Mouse (Mus musculus): Measurements from ENCODE around the gene Cnnm2. TPM values are rescaled to one million over a fixed set of nuclear protein-coding genes. Genes with fewer than 3 reads are reported as not detected.
"Not testable (repeated sequence)": the region's sequence is repeated elsewhere in the genome, so short reads cannot be mapped to it uniquely, and the experiment has no call there.

Cnnm2 gene
- 10 to 100 TPM; 33.3 to 33.9 TPM for total RNA-seq (2021)

DNA sequence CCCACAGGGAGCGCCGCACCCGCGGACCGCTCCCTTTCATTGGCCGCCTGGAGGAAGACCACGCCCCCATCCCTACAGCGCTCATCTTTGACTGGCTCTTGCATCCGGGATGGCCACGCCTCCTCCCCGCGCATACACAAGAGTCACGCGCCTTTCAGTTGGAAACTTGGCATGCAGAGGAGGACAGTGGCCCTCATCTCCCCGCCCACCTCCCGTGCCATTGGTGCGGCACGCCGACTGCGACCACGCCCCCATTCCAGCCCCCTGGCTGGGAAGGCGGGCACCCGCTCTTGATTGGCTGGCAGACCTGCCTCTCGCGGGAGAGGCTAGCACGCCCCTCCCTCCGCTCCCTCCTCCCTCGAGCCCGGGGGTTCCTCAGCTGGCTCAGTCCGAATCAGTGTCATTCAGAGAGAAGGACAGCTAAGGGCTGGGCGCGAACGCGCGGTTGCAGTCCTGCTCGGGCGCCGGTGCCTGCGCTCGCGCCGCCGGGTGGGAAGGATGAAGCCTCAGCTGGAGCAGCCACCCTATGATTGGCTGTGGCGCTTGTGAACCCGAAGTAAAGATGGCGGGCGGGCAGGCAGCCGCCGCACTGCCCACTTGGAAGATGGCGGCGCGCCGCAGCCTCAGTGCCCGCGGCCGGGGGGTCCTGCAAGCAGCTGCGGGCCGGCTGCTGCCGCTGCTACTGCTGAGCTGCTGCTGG lies at the start of gene Cnnm2:
TSS of gene Cnnm2 (plus strand) at position 350 of the 700 bp plus-strand sequence.
- peak; percentile 100 for DNase-seq (ENCODE audit: low spot score in 2 of 2)
- intact Hi-C loops (cut with DNase I): loop anchor here (2.0 to 5.0 kb wide), 2 partner anchors 201 to 281 kb away; no protein-coding TSS in a partner anchor

GRCm38 (mm10) chr19:46714234-46714633 lies 47.2 kb upstream of the Cnnm2 start:
- intact Hi-C loops (cut with DNase I): no loop called here
- no peak for DNase-seq (ENCODE audit: low spot score in 2 of 2)

DNA sequence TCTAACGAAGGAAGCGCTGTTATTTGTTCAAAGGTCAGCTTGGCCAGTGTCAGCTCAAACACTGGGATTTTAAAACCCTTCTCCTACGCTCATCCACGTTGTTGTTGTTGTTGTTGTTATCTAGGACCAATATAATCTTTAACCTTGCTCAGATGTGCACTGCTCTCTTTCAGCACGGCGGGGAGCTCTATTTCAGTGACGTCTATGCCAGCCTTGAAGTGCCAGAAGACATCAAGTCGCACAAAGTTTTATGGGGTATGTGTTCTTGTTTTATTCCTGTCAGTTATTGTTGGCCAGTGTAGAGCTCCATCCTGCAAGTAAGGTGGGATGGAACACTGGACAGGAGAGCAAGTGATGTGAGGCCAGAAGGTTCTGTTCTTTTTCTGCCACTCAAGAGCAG lies 46.4 kb upstream of the Cnnm2 start:
- intact Hi-C loops (cut with DNase I): no loop called here
- DNase-seq (ENCODE audit: low spot score in 2 of 2): no peak

GRCm38 (mm10) chr19:46718150-46718549 lies 43.2 kb upstream of the Cnnm2 start:
- no peak for DNase-seq (ENCODE audit: low spot score in 2 of 2)
- intact Hi-C loops (cut with DNase I): no loop called here

DNA sequence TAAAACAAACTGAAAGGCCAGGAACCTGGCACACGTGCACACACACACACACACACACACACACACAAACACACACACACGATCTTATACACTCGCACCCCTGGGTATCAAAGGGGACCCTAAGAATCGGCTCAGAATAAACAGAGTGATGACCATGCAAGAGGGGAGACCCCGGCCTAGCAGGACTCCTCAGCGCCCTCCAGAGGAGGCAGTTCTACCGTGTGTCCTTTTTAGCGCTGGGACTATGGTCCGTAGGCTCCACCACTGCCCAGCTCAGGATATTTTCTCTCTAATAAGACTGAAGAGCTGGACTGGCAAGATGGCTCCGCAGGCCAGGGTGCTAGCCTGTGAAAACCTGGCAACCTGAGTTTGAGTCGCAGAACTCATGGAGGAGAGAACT lies 37.0 kb upstream of the Cnnm2 start:
- DNase-seq (ENCODE audit: low spot score in 2 of 2): no peak
- intact Hi-C loops (cut with DNase I): no loop called here

DNA sequence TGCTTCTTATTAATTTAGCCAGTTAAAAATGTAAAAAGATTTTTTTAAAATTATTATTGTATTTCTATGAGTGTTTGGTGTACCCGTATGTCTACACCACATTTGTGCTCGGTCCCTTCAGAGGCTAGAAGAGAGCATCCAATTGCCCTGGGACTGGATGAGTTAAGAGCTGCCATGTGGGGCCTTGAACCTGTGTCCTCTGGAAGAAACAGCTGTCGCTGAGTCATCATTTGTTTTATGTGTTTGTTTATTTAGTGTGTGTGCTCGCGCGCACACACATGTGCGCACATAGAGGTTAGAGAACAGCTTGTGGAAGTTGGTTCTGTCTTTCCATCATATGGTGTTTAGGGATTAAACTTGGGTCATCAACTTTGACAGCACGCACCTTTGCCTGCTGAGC lies 35.3 kb upstream of the Cnnm2 start:
- no peak for DNase-seq (ENCODE audit: low spot score in 2 of 2)
- intact Hi-C loops (cut with DNase I): no loop called here

GRCm38 (mm10) chr19:46727140-46727736 lies 34.2 kb upstream of the Cnnm2 start:
- intact Hi-C loops (cut with DNase I): no loop called here
- no peak for DNase-seq (ENCODE audit: low spot score in 2 of 2)

DNA sequence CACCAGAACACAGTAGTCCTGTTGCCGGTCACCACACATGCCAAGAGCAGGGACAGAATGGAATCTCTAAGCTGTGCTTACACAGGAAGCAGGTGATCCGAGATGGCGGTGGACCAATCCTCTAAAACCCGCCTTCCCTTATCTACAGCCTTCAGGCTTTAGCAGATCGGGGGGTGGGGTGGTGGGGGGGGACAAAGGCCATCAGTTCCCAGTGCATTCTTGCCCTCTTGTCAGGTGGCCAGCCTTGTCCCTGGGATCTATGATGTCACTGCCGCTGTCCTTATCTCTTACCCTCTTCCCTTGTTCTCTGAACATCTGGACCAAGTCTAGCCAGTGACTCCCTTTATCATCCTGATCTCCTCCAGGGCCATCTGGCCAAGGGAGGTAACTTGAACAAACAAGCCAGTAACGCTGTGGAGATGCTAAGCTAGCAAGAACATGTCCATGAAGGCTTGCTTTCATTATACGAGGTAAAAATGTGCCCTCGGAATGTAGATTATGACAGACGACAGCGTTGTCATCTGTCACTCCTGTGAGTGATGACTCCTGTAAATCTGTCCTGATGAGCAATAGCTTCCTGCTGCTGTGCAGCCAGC lies 33.4 kb upstream of the Cnnm2 start:
- intact Hi-C loops (cut with DNase I): no loop called here
- DNase-seq (ENCODE audit: low spot score in 2 of 2): no peak

DNA sequence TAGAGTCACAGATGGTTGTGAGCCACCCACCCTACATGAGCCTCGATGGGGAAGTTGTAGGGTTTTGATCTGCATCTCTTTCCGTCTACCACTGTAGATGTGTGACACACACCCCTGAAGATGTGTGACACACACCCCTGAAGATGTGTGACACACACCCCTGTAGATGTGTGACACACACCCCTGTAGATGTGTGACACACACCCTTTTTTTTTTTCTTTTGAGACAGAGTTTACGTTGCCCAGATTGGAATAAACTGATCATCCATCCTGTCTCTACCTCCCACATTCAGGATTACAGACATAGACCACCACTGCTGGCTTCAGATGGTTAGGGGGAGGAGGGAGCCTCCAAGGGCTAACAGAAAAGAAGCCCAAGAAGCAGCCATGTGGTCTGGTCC lies 32.5 kb upstream of the Cnnm2 start:
- intact Hi-C loops (cut with DNase I): no loop called here
- no peak for DNase-seq (ENCODE audit: low spot score in 2 of 2)

- intact Hi-C loops (cut with DNase I): no loop called here
- DNase-seq (ENCODE audit: low spot score in 2 of 2): no peak
Observed at GRCm38 (mm10) chr19:46731351-46731750, 30.0 kb upstream of the Cnnm2 start.

- DNase-seq (ENCODE audit: low spot score in 2 of 2); intact Hi-C loops (cut with DNase I): not testable (repeated sequence)
Observed at GRCm38 (mm10) chr19:46732673-46733072, 28.7 kb upstream of the Cnnm2 start.

- DNase-seq (ENCODE audit: low spot score in 2 of 2): no peak
- intact Hi-C loops (cut with DNase I): no loop called here
Observed at GRCm38 (mm10) chr19:46733626-46734025, 27.8 kb upstream of the Cnnm2 start.

- intact Hi-C loops (cut with DNase I): no loop called here
- no peak for DNase-seq (ENCODE audit: low spot score in 2 of 2)
Observed at GRCm38 (mm10) chr19:46735241-46735640, 26.2 kb upstream of the Cnnm2 start.

DNA sequence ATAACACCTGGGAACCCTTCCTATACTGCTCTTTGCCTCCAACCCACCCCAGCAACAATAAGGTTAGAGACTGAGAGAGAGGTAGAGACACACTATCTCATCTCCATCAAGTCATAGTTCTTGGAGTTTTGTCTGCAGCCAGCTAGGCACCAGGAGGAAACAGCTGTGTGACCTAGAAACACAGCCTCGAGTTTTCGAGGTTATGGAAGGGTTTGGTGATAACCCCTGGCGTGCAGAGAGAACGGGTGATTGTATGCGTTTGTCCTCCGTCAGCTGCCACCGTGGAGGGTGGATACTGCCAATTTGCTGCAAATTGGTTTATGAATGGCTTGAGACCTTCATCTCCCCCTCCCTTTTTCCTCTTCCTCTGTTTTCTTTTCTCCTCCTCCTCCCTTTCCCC lies 24.3 kb upstream of the Cnnm2 start:
- intact Hi-C loops (cut with DNase I): no loop called here
- no peak for DNase-seq (ENCODE audit: low spot score in 2 of 2)

- intact Hi-C loops (cut with DNase I): loop anchor here (1.0 kb wide), 2 partner anchors 70 to 152 kb away; no protein-coding TSS in a partner anchor
- peak; percentile 79 for DNase-seq (ENCODE audit: low spot score in 2 of 2)
Observed at GRCm38 (mm10) chr19:46740341-46741008, 20.9 kb upstream of the Cnnm2 start.

DNA sequence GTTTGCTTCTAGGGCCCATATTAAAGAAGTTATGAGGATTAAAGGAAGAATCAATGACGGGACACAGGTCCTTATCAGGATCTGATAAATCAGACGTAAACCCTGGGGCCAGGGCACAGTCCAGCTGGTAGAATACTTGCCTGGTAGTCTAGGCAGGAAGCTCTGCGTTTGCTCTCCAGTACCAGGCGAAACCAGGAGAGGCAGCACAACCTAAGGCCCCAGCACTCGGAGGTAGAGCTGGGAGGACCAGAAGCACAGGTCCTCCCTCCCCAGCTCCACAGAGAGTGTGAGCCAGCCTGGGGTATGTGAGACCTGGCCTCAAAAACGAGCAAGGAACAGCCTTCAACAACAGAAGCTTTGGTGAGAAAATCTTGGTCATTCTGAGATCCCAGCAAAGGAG lies 19.8 kb upstream of the Cnnm2 start:
- DNase-seq (ENCODE audit: low spot score in 2 of 2): no peak
- intact Hi-C loops (cut with DNase I): no loop called here

DNA sequence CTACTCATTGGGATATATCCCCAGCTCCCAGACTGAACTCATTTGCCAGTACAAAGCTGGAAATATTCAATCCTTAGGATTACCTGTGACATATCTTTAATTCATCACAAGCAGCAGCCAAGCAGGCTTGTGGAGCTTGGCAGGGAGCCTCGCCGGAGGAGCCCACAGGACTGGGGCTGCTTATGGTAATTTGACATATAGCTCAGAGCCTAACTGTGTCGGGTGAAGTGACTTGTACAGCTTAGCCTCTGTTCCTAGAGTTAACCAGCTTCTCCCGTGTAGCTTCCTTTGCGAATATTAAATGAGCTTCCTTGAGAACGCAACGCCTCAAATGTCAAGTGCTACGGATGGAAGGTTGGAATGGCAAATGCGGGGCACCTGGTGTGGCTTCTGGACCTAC lies 16.7 kb upstream of the Cnnm2 start:
- intact Hi-C loops (cut with DNase I): no loop called here
- no peak for DNase-seq (ENCODE audit: low spot score in 2 of 2)

GRCm38 (mm10) chr19:46747799-46748198 lies 13.6 kb upstream of the Cnnm2 start:
- no peak for DNase-seq (ENCODE audit: low spot score in 2 of 2)
- intact Hi-C loops (cut with DNase I): no loop called here

GRCm38 (mm10) chr19:46752235-46752634 lies 9.2 kb upstream of the Cnnm2 start:
- DNase-seq (ENCODE audit: low spot score in 2 of 2): no peak
- intact Hi-C loops (cut with DNase I): no loop called here

DNA sequence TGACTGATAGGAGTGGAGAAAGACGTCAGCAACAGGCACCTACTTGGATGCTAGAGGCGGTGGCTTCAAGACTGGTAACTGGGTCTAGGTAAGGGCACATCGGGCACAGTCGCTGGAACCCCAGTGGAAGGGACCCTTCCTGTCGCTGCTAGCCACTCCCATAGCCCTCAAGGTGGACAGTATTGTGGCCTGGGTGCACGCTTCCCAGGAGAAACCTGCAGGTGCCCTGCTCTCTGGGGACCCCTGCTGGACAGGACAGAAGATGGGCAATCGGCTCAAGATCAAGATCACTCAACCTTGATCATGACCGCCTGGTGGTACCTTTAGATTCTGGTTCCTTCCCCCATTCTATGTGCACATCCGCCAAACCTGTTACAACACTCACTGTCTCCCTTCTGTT lies 6.3 kb upstream of the Cnnm2 start:
- no peak for DNase-seq (ENCODE audit: low spot score in 2 of 2)
- intact Hi-C loops (cut with DNase I): no loop called here

DNA sequence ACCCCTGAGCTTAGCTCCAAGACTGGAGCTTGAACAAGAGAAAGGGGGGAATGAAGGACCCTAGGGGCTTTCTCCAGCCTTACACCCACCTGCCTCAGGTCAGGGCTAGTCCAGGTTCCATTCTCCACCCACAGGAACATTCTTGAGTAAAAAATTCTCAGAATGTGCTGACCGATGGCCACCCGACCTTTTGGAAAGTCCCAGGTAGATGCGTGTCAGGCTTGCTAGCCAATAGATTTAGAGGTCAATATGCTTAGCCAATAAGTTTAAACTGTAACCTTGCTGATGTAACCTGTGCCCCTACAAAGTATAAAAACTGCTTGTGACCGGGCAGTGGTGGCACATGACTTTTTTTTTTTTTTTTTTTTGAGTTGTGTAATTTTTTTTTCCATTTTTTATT lies 5.2 kb upstream of the Cnnm2 start:
- intact Hi-C loops (cut with DNase I): no loop called here
- DNase-seq (ENCODE audit: low spot score in 2 of 2): no peak

Measured in left cerebral cortex, postnatal 25 days (tissue).